Mouse (Mus musculus): Measurements from ENCODE around the gene Sfswap. TPM values are rescaled to one million over a fixed set of nuclear protein-coding genes. Genes with fewer than 3 reads are reported as not detected.

Gene Sfswap
- polyA plus RNA-seq, 1 experiment from 2014 or later, result 36.7 TPM

DNA sequence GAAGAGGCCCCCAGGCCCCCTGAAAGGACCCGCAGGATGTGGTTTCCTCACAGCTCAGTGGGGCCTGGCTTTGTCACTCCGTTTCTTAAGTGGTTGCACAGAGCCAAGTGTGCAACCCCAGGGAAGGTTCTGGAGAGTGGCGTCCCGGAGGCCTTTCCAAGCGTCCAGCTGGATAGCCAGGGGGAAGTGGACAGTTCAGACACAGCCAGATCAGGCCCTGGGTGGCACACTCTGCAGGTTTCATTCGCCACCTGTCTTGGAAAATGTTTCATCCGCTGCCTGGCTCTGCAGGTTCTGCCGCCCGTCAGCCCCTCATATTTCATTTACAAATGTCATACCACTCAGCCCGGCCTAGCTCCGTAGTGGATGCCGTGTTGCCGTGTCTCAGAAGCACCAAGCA is 85.5 kb downstream of the Sfswap start:
- no peak for TF ChIP-seq CTCF (IDR thresholded peaks at IDR 0.05; ENCODE audit: low read depth)
- H3K4me3 ChIP-seq (replicated peaks; ENCODE audit: low read depth, low read length), result 0 out of 2 replicates have a peak overlapping the region, but pooled peaks have one; percentile 13
- peak overlapping the region; percentile 100 for H3K4me2 ChIP-seq (ENCODE audit: low read length)
- no peak overlapping the region for H3K9ac ChIP-seq (ENCODE audit: low read depth, low read length)
- no peak overlapping the region for H3K27ac ChIP-seq
- no peak for DNase-seq (ENCODE audit: low spot score)
- H3K27me3 ChIP-seq (ENCODE audit: insufficient read depth, low read length), result no peaks in the 10 kb centered on the region
- H3K36me3 ChIP-seq (ENCODE audit: insufficient read depth, low read length), result no peaks in the 10 kb centered on the region
- H3K4me1 ChIP-seq (replicated peaks; ENCODE audit: insufficient read depth, low read length), result peaks cover 7% of the 10 kb centered on the region; the same call in 1 of the 2 replicates
- no peaks in the 10 kb centered on the region for H3K9me3 ChIP-seq (replicated peaks; ENCODE audit: low read length)
- 65% methylated on average over 13 of the region's 13 CpGs for WGBS
- ATAC-seq (replicated peaks; ENCODE audit: low FRiP score, low read depth), result no peak

GRCm38 (mm10) chr5:129590915-129591314 is 89.9 kb downstream of the Sfswap start:
- ATAC-seq (replicated peaks; ENCODE audit: low FRiP score, low read depth) (no peak), DNase-seq (ENCODE audit: low spot score) (peak; percentile 14)
- no peak overlapping the region for H3K4me3 ChIP-seq (replicated peaks; ENCODE audit: low read depth, low read length)
- H3K36me3 ChIP-seq (ENCODE audit: insufficient read depth, low read length), result no peaks in the 10 kb centered on the region
- no peak overlapping the region for H3K27ac ChIP-seq
- H3K9me3 ChIP-seq (replicated peaks; ENCODE audit: low read length), result no peaks in the 10 kb centered on the region
- WGBS, result 12% methylated on average over 11 of the region's 11 CpGs
- no peak overlapping the region for H3K9ac ChIP-seq (ENCODE audit: low read depth, low read length)
- no peak overlapping the region for H3K4me2 ChIP-seq (ENCODE audit: low read length)
- TF ChIP-seq CTCF (IDR thresholded peaks at IDR 0.05; ENCODE audit: low read depth), result no peak
- no peaks in the 10 kb centered on the region for H3K4me1 ChIP-seq (replicated peaks; ENCODE audit: insufficient read depth, low read length)
- no peaks in the 10 kb centered on the region for H3K27me3 ChIP-seq (ENCODE audit: insufficient read depth, low read length)

DNA sequence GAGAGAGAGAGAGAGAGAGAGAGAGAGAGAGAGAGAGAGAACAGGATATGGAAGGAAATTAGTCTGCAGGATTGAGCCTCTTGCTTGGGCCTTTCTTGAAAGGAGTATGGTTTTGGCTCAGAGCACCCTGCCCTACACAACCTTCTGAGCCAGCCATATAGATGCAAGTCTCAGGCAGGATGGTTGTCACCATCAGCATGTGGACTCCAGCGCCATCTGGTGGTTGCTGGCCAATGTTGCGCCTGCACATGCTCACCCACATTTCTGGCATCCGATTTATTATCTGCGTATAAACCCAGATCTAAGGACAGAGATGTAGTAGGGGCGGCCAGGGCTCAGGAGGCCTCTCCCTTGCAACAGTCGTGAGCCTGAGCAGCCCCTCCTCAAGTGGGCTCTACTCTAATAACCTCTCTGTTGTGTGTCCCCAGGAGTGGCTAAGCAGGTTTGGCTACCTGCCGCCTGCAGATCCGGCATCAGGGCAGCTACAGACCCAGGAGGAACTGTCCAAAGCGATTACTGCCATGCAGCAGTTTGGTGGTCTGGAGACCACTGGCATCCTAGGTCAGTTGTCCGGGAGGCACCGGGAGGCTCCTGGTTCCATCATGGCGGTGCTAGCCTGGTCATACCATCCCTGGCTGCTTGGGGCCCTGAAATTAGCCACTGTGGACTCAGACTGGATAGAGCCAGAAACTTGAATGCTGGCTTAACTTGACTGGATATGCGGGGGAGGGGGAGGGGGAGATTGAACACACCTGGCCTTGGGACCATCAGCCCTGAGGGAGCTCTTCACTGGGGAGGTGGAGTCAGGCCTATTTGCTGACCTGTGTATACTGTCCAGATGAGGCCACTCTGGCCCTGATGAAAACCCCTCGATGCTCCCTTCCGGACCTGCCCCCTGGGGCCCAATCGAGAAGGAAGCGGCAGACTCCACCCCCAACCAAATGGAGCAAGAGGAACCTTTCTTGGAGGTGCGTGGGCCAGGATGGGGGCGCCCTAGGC is 93.4 kb downstream of the Sfswap start:
- WGBS, result 40% methylated on average over 19 of the region's 19 CpGs
- peak; percentile 83 for DNase-seq (ENCODE audit: low spot score)
- no peak overlapping the region for H3K4me2 ChIP-seq (ENCODE audit: low read length)

GRCm38 (mm10) chr5:129602071-129602487 is 101.1 kb downstream of the Sfswap start:
- Histone ChIP-seq H3K4me3 (replicated peaks; ENCODE audit: low read depth, low read length) (no peak overlapping the region), H3K9me3 (replicated peaks; ENCODE audit: low read length) (no peaks in the 10 kb centered on the region), H3K4me2 (ENCODE audit: low read length) (no peak overlapping the region), H3K27me3 (ENCODE audit: insufficient read depth, low read length) (no peaks in the 10 kb centered on the region), H3K4me1 (replicated peaks; ENCODE audit: insufficient read depth, low read length) (no peaks in the 10 kb centered on the region), H3K9ac (ENCODE audit: low read depth, low read length) (no peak overlapping the region), H3K36me3 (ENCODE audit: insufficient read depth, low read length) (no peaks in the 10 kb centered on the region), H3K27ac (no peak overlapping the region)
- ATAC-seq (replicated peaks; ENCODE audit: low FRiP score, low read depth), result 0 out of 2 replicates have a peak, but pooled peaks have one; percentile 59
- WGBS, result 48% methylated on average over 16 of the region's 16 CpGs
- peak; percentile 64 for TF ChIP-seq CTCF (IDR thresholded peaks at IDR 0.05; ENCODE audit: low read depth)
- DNase-seq (ENCODE audit: low spot score), result peak; percentile 8

More for the DNA sequence above, 93.4 kb downstream of the Sfswap start:
- H3K27me3 ChIP-seq (ENCODE audit: insufficient read depth, low read length), result no peaks in the 10 kb centered on the region
- peak; percentile 35; the same call in 1 of the 2 replicates for ATAC-seq (replicated peaks; ENCODE audit: low FRiP score, low read depth)
- no peaks in the 10 kb centered on the region for H3K36me3 ChIP-seq (ENCODE audit: insufficient read depth, low read length)
- no peak overlapping the region for H3K9ac ChIP-seq (ENCODE audit: low read depth, low read length)
- H3K4me3 ChIP-seq (replicated peaks; ENCODE audit: low read depth, low read length), result no peak overlapping the region
- H3K4me1 ChIP-seq (replicated peaks; ENCODE audit: insufficient read depth, low read length), result no peaks in the 10 kb centered on the region
- H3K9me3 ChIP-seq (replicated peaks; ENCODE audit: low read length), result no peaks in the 10 kb centered on the region
- peak; percentile 97 for TF ChIP-seq CTCF (IDR thresholded peaks at IDR 0.05; ENCODE audit: low read depth)
- no peak overlapping the region for H3K27ac ChIP-seq

GRCm38 (mm10) chr5:129607476-129607875 is 106.5 kb downstream of the Sfswap start:
- Histone ChIP-seq H3K9ac (ENCODE audit: low read depth, low read length) (no peak overlapping the region), H3K4me1 (replicated peaks; ENCODE audit: insufficient read depth, low read length) (no peaks in the 10 kb centered on the region), H3K9me3 (replicated peaks; ENCODE audit: low read length) (no peaks in the 10 kb centered on the region), H3K4me2 (ENCODE audit: low read length) (no peak overlapping the region), H3K27ac (no peak overlapping the region), H3K4me3 (replicated peaks; ENCODE audit: low read depth, low read length) (no peak overlapping the region), H3K27me3 (ENCODE audit: insufficient read depth, low read length) (no peaks in the 10 kb centered on the region), H3K36me3 (ENCODE audit: insufficient read depth, low read length) (no peaks in the 10 kb centered on the region)
- DNase-seq (ENCODE audit: low spot score), result no peak
- 72% methylated on average over 8 of the region's 8 CpGs for WGBS
- TF ChIP-seq CTCF (IDR thresholded peaks at IDR 0.05; ENCODE audit: low read depth), result no peak
- 0 out of 2 replicates have a peak, but pooled peaks have one; percentile 12 for ATAC-seq (replicated peaks; ENCODE audit: low FRiP score, low read depth)

DNA sequence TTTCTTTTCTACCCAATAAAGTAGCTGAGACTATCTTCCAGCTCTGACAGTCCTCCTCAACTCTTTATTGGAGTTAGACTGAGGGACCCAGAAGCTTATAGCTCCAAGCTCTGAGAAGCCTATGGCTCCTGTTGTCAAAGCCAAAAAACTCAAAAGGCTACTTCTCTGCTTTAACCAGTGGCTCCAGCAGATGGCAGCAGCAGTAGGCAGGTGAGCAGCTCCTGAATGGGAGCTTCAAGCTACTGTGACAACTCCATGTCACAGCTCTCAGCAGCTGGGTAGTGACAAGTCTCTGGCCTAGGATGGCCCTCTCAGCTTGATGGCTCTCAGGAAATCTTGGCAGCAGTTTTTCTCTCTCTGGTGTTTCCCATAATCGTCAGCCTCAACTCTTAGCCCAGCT is 110.0 kb downstream of the Sfswap start:
- DNase-seq (ENCODE audit: low spot score) (peak; percentile 78), ATAC-seq (replicated peaks; ENCODE audit: low FRiP score, low read depth) (no peak; the same call in 1 of the 2 replicates)
- Histone ChIP-seq H3K36me3 (ENCODE audit: insufficient read depth, low read length) (no peaks in the 10 kb centered on the region), H3K9ac (ENCODE audit: low read depth, low read length) (no peak overlapping the region), H3K4me1 (replicated peaks; ENCODE audit: insufficient read depth, low read length) (no peaks in the 10 kb centered on the region), H3K27ac (no peak overlapping the region), H3K9me3 (replicated peaks; ENCODE audit: low read length) (no peaks in the 10 kb centered on the region), H3K4me2 (ENCODE audit: low read length) (no peak overlapping the region), H3K27me3 (ENCODE audit: insufficient read depth, low read length) (no peaks in the 10 kb centered on the region), H3K4me3 (replicated peaks; ENCODE audit: low read depth, low read length) (no peak overlapping the region)
- WGBS, result 13% methylated on average over 1 of the region's 1 CpGs
- peak; percentile 92 for TF ChIP-seq CTCF (IDR thresholded peaks at IDR 0.05; ENCODE audit: low read depth)

Data from kidney, postnatal 0 days (tissue).